Mouse (Mus musculus) midbrain, postnatal 0 days (tissue): ENCODE results near the gene A730009L09Rik. TPM values are rescaled to one million over a fixed set of nuclear protein-coding genes. Genes with fewer than 3 reads are reported as not detected.

Source experiments
- ATAC-seq: fragments of 200-750 bp; cut with Nextera tagmentation; 2 replicates; pipeline ENCODE4 v1.8.0; 2017; ENCODE audit warnings: moderate number of reproducible peaks, mild to moderate bottlenecking, moderate TSS enrichment, moderate library complexity; ENCODE audit not compliant: low FRiP score
- DNase-seq: peaks from one replicate; pipeline ENCODE4 v3.0.0-alpha.2; 2015; ENCODE audit warnings: low spot score
- H3K27ac ChIP-seq: fragments of 300-500 bp; sonication (generic); 2 replicates; pipeline ENCODE4 v1.5.1; 2014; ENCODE audit warnings: low read depth, mild to moderate bottlenecking, low read length, mixed read lengths
- H3K27me3 ChIP-seq: fragments of 300-500 bp; sonication (generic); 2 replicates; pipeline ENCODE4 v1.6.1; 2014; ENCODE audit warnings: low read length, control low read depth, mixed read lengths; ENCODE audit not compliant: insufficient read depth
- H3K36me3 ChIP-seq: fragments of 300-500 bp; sonication (generic); 2 replicates; pipeline ENCODE4 v1.6.1; 2014; ENCODE audit warnings: low read length, control low read depth, mixed read lengths; ENCODE audit not compliant: insufficient read depth
- H3K4me1 ChIP-seq: fragments of 300-500 bp; sonication (generic); 2 replicates; pipeline ENCODE4 v1.6.1; 2014; ENCODE audit warnings: mild to moderate bottlenecking, control low read depth, antibody characterized with exemption, low read length, mixed read lengths; ENCODE audit not compliant: insufficient read depth
- H3K4me2 ChIP-seq: fragments of 300-500 bp; sonication (generic); 2 replicates; pipeline ENCODE4 v1.6.1; 2014; ENCODE audit warnings: low read depth, mild to moderate bottlenecking, low read length, mixed read lengths; ENCODE audit not compliant: poor library complexity, severe bottlenecking
- H3K4me3 ChIP-seq: fragments of 300-500 bp; sonication (generic); 2 replicates; pipeline ENCODE4 v1.5.1; 2014; ENCODE audit warnings: low read depth, mild to moderate bottlenecking, low read length, moderate library complexity
- H3K9ac ChIP-seq: fragments of 300-500 bp; sonication (generic); replicated peaks from 2 replicates; pipeline ENCODE4 v1.6.1; 2014; ENCODE audit warnings: mild to moderate bottlenecking, low read length, moderate library complexity, mixed read lengths; ENCODE audit not compliant: poor library complexity, severe bottlenecking
- H3K9me3 ChIP-seq: fragments of 300-500 bp; sonication (generic); 2 replicates; pipeline ENCODE4 v1.6.1; 2016; ENCODE audit warnings: low read length, control low read depth
- CTCF ChIP-seq: IDR thresholded peaks from 2 replicates; pipeline ENCODE4 v1.5.1; 2016; ENCODE audit warnings: antibody characterized with exemption, mild to moderate bottlenecking
- WGBS: fragments of 180-500 bp; shearing (Covaris S2); extraction: QIAGEN DNeasy Blood & Tissue Kit; methylation state at CpG from one replicate; pipeline ENCODE4 v1.1.7; 2014; 5-methylcytosine and 5-hydroxymethylcytosine counted together
- polyA plus RNA-seq: library from polyadenylated mRNA; unstranded; fragments of >200 nt; fragmentation: Nextera tagmentation; extraction: Ambion mirVana; gene quantifications from 2 replicates; pipeline ENCODE4 v1.2.1, GENCODE M21; 2015
- total RNA-seq: library from RNA; depleted of rRNA; stranded (reverse); fragments of >200 nt; gene quantifications from 2 replicates; pipeline ENCODE4 v1.2.3, GENCODE M21; 2014

Gene A730009L09Rik
- total and polyA plus RNA-seq, 2 experiments from 2014 or later: 0.14 to 0.60 TPM

DNA sequence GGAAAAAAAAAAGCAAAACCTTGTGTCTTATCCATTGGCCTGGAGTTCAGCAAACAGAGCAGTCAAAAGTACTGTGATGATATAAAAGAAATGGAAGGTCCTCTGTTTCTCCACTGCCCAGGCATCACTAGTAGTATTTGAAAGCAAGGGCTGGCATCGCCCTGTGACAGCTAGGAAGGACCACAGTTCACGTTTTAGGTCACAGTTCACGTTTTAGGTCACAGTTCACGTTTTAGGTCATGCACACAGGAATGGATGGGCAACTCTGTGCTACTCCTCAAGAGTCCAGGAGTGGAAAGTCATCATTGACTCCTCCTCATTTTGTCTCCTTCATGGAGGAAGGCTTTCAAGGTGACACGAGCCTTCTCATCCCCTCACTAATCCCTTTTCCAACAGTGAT lies 38.0 kb upstream of the A730009L09Rik start:
- Histone ChIP-seq H3K9ac (no peak overlapping the region), H3K36me3 (no peaks in the 10 kb centered on the region), H3K4me2 (no peak overlapping the region), H3K4me1 (no peaks in the 10 kb centered on the region), H3K27ac (no peak overlapping the region), H3K9me3 (no peaks in the 10 kb centered on the region), H3K4me3 (no peak overlapping the region), H3K27me3 (no peaks in the 10 kb centered on the region)
- TF ChIP-seq CTCF: no peak
- 85% methylated on average over 5 of the region's 5 CpGs for WGBS
- DNase-seq: no peak
- ATAC-seq: no peak

DNA sequence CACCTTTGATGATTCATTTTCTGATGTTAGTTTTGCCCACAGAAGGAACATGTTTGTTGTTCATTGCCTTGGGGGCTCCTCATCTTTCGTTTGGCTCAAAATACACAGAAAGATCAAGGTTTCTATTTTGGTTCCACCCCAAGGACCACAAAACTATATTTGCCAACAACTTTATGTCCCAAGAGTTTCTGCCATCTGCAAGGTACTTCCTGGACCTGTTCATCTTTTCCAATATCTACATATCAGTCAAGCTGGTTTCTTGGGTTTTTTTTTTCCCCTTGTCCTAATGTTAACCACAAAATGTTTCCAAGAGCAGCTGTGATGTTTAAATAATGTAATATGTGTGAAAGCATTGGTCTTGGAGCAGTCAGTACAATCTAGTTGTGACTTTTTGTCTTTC lies 37.4 kb upstream of the A730009L09Rik start:
- H3K27ac ChIP-seq: no peak overlapping the region
- no peak for ATAC-seq
- no peak overlapping the region for H3K9ac ChIP-seq
- H3K4me1 ChIP-seq: no peaks in the 10 kb centered on the region
- no peaks in the 10 kb centered on the region for H3K9me3 ChIP-seq
- TF ChIP-seq CTCF: no peak
- no peak overlapping the region for H3K4me3 ChIP-seq
- H3K36me3 ChIP-seq: no peaks in the 10 kb centered on the region
- no peak overlapping the region for H3K4me2 ChIP-seq
- WGBS: 74% methylated on average over 1 of the region's 1 CpGs
- no peak for DNase-seq
- H3K27me3 ChIP-seq: no peaks in the 10 kb centered on the region

DNA sequence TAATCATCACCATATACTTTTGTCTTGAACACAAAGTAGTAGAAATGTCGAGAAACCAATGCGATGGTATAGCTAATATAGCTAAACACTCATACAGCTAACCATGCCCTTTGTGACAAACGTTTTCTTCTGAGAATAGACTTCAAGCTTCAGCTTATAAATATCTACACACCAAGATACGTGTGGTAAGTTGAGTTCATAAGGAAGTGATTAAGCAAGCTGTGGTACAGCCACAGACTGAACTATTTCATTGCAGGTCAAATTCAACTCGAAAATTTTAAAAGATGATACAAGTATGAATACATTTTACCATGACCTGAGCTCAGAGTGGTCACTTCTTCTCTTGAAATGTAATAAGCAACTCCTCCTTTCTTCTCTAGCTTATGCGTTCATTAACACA lies 37.0 kb upstream of the A730009L09Rik start:
- TF ChIP-seq CTCF: no peak
- ATAC-seq: no peak
- DNase-seq: no peak
- H3K27ac ChIP-seq: no peak overlapping the region
- H3K9ac ChIP-seq: no peak overlapping the region
- H3K4me1 ChIP-seq: no peaks in the 10 kb centered on the region
- no peaks in the 10 kb centered on the region for H3K9me3 ChIP-seq
- H3K4me3 ChIP-seq: no peak overlapping the region
- no peaks in the 10 kb centered on the region for H3K27me3 ChIP-seq
- no peak overlapping the region for H3K4me2 ChIP-seq
- no peaks in the 10 kb centered on the region for H3K36me3 ChIP-seq
- WGBS: 83% methylated on average over 6 of the region's 6 CpGs

DNA sequence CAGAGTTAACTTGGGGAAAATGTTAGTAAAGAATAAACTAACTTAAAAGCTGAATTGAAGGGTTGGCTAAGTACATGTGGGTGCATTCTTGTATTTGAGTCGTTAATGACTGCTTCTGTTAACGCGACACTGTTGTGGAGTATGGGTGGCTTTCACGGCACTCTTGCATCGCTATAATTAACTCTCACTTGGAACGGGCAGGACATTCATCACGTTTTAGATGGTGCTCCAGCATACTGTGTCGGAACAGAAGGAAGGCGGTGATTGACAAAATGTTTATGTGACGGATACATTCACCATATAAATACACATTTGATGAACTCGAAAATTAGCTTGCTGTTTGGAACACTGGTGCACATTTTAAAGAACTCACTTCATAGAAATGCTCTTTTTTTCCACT lies 29.0 kb upstream of the A730009L09Rik start:
- H3K4me2 ChIP-seq: no peak overlapping the region
- H3K36me3 ChIP-seq: no peaks in the 10 kb centered on the region
- no peaks in the 10 kb centered on the region for H3K4me1 ChIP-seq
- no peak overlapping the region for H3K27ac ChIP-seq
- no peak overlapping the region for H3K4me3 ChIP-seq
- ATAC-seq (no peak), DNase-seq (no peak)
- 91% methylated on average over 11 of the region's 11 CpGs for WGBS
- H3K27me3 ChIP-seq: no peaks in the 10 kb centered on the region
- TF ChIP-seq CTCF: no peak
- no peaks in the 10 kb centered on the region for H3K9me3 ChIP-seq
- no peak overlapping the region for H3K9ac ChIP-seq

DNA sequence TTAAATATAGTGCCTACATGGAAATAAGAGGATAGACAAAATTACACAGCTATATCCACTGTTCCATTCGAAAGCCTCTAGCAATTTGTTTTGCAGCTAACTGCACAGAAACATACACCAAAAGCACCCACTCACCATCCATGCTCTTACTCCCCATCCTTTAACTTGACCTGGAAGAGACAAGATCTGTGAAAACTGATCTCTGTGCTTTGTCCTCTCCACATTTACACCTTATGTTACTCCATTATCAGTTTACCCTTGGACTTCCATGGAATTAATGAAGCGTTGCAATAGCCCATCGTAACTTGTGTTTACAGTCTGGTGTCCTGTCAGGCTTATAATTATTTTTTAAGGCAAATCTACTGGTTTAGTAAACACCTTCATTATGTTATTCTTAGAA lies 20.1 kb upstream of the A730009L09Rik start:
- 82% methylated on average over 3 of the region's 3 CpGs for WGBS
- ATAC-seq (no peak), DNase-seq (no peak)
- no peak overlapping the region for H3K9ac ChIP-seq
- H3K4me3 ChIP-seq: no peak overlapping the region
- H3K4me1 ChIP-seq: no peaks in the 10 kb centered on the region
- H3K9me3 ChIP-seq: no peaks in the 10 kb centered on the region
- no peaks in the 10 kb centered on the region for H3K36me3 ChIP-seq
- no peak for TF ChIP-seq CTCF
- H3K4me2 ChIP-seq: peak overlapping the region; percentile 6; the same call in 1 of the 2 replicates
- H3K27ac ChIP-seq: no peak overlapping the region
- H3K27me3 ChIP-seq: no peaks in the 10 kb centered on the region

DNA sequence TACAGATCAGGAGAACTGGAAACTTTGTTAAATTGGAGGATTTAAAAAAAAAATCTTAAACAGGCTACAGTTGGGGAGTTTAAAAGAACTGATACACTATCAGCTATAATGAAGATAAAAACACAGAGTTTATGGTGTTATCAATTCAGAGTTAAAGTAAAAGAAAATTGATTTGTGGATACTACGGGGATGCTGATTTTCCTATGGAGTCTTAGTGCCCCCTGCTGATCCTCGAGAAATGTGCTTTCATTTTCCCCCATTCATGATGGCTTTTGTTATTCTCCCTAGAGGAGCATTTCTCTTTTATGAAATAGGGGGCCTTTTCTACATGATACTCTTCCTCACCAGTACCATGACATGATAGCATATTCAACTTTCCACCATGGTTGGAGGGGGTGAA lies 19.5 kb upstream of the A730009L09Rik start:
- H3K36me3 ChIP-seq: no peaks in the 10 kb centered on the region
- H3K9ac ChIP-seq: no peak overlapping the region
- H3K4me1 ChIP-seq: no peaks in the 10 kb centered on the region
- DNase-seq: peak; percentile 67
- H3K27ac ChIP-seq: no peak overlapping the region
- WGBS: 35% methylated on average over 2 of the region's 2 CpGs
- no peak overlapping the region for H3K4me3 ChIP-seq
- ATAC-seq: no peak
- TF ChIP-seq CTCF: peak; percentile 84
- H3K9me3 ChIP-seq: no peaks in the 10 kb centered on the region
- no peaks in the 10 kb centered on the region for H3K27me3 ChIP-seq
- peak overlapping the region; percentile 6; the same call in 1 of the 2 replicates for H3K4me2 ChIP-seq
